Mouse (Mus musculus): ENCODE results near the gene Ppp2r5b.

Gene Ppp2r5b

DNA sequence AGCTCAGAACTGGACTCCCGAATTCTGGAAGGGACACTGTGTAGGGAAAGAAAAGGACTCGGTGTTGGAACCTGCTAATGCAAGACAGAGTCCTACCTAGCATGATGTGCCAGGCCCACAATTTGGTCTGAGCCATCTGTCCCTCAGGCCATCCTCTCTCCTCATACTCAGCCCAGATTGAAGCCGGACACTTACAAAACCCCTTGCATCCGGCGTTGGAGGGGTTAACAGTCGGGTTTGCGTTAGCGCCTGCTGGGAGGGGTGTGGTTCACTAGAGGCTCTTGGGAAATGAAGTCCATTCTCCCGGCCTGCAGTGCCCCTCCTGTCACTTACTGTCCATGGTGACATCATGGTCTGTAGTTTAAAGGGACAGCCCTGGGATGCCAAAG lies 375 bp upstream of the Ppp2r5b start:
- peak; percentile 92 for DNase-seq (ENCODE audit: low read depth, low spot score)

DNA sequence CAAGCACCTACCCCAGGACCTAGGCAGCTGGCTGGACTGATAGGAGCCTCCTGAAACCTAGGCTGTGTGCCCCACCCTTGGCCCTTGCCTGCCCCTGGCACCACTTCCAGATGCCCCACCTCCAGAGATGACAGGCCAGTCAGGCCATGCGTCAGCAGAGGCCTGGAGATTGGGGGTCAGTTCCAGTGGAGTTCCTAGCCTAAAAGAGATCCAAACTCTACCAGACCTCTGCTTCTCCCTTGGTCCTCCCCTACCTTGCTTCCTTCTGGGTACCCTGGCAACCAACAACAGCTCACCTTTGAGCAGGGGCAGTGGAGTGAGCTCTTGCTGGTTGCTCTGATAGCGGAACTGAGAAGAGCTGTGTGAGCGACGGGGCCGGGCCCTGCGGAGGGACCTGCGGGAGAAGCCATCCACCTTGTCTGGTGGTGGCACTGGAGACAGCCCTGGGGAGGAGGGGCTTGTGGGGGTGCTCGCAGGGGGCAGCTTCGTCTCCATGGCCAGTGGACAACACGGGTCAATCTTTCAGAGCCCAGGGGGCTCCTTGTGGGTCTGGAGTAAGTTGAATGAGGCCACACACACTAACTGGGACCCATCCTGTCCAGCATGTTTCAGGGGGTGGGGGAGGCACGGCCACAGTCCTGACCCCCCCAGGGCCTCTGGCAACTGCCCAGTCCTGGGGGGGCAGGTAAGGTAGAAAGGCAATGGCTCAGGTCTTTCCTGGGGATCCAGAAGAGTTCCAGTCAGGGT lies 1.2 kb downstream of the Ppp2r5b start:
- no peak for DNase-seq (ENCODE audit: low read depth, low spot score)

DNA sequence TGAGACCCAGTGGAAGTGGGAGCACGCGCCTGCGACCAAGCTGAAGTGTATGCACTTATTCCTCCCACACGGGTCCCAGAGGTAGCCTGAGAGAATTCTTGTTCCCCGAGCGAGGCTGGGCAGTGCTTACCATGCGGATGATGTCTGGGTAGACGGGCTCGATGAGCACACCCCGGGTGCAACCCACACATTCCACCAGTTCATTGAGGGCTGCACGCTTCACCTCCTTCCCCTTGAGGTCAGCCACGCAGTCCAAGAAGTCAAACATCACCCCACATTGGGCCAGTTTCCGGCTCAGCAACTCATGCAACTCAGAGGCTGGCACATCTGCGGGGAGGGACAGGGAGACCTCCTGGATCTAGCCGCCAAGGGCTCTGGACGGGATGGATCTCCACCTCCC lies 2.0 kb downstream of the Ppp2r5b start:
- DNase-seq (ENCODE audit: low read depth, low spot score): no peak

DNA sequence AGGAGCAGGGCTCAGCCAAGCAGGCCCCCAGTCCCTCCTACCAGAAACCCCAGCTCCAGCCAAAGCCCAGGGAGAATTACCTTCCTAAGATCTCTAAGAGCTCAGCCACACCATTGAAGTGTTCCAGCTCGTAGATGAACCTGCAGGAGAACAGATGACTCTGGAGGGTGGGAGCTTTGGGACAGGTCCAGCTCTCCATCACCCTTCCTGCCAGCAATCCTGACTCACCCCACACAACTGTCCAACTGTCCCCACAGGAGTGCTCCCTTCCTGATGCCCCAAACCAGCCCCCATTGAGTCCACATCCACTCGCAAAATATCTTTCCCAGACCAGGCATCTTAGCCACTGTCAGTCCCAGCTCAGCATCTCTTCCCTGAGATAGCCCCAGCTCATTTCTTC lies 4.6 kb downstream of the Ppp2r5b start:
- no peak for DNase-seq (ENCODE audit: low read depth, low spot score)

DNA sequence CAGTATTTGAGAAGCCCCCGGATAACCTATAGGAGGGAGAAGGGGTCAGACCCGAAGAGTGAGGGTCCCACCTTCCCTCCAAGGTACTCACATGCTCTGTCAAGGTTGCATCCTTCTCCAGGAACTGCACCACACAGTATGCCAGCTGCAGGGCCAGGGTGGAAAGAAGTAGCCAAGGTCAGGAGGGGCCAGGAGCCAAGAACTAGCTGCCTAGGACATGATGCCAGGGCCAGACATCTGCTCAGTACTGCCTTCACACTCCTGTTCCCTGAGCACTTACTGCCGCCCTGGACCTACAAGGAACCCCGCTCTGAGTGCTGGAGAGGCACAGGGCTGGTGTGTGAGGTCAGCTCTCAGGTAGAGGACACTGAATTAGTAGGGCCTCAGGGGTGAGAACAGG lies 5.3 kb downstream of the Ppp2r5b start:
- DNase-seq (ENCODE audit: low read depth, low spot score): no peak

DNA sequence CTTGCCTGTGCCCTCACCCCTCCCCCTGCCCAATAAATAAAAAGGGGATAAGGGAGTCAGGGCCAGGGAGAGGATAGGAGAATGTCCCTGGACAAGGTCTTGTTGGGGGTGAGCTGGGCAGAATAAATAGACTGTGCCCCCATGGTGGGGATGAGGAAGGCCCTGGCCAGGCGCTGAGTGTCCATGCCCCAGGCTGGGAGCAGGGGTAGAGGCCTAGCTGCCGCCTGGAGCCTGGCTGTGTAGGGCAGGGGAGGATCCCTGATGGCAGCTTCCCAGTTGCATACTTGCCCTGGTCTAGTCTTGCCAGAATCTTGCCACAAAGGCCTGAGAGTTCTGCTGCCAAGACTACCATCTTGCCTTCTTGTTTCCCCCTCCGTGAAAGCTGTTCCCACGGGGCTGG lies 7.8 kb downstream of the Ppp2r5b start:
- DNase-seq (ENCODE audit: low read depth, low spot score): no peak

DNA sequence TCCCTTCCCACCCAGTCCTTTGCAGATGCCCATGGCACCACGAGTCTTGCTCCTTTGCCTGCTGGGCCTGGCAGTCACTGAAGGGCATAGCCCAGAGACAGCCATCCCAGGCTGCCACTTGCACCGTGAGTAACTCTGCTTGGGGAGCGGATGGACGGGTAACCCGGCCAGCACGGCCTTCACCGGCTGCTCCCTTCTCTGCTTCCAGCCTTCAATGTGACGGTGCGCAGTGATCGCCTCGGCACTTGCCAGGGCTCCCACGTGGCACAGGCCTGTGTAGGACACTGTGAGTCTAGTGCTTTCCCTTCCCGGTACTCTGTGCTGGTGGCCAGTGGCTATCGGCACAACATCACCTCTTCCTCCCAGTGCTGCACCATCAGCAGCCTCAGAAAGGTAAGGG lies 8.9 kb downstream of the Ppp2r5b start:
- DNase-seq (ENCODE audit: low read depth, low spot score): no peak

DNA sequence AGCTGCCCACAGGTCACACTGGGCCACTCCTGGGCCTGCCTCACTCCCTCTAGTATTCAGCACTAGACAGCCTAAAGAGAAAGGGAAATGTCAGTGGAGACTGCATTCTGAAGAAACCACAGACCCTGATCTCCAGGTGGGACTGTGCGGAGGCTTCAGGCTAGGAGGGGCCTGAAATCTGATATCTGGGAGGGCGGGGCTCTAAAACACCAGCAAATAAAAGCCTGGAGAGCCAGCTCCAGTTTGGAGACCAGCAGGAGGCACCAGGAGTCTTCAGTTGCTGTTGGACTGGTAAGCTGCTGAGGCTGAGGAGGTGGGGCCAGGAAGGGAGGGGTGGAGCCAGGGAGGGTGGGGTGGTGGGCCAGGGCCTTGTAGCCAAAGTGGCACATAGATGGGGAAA lies 9.5 kb downstream of the Ppp2r5b start, which contains the start of gene Gpha2:
TSS of gene Gpha2 (plus strand) at position 246 of the 400 bp plus-strand sequence.
- no peak for DNase-seq (ENCODE audit: low read depth, low spot score)

DNA sequence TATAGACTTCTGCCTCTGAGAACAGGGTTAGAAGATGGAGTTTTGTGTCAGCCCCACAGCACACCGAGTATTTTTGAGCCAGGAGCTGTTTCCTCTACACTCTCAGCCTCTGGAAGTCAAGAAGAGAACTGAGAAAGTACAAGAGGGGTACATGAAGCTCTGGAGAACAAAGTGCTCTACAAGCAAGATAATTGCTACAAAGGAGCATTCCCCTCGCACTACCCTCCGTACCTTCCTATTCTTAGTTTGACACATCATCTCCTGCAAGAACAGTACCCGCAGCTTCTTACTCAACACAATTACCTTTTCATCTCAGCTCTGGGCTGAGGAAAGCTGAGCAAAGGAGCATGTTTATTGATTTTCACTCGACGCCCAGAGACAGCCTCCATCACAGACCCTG lies 17.1 kb downstream of the Ppp2r5b start:
- no peak for DNase-seq (ENCODE audit: low read depth, low spot score)

DNA sequence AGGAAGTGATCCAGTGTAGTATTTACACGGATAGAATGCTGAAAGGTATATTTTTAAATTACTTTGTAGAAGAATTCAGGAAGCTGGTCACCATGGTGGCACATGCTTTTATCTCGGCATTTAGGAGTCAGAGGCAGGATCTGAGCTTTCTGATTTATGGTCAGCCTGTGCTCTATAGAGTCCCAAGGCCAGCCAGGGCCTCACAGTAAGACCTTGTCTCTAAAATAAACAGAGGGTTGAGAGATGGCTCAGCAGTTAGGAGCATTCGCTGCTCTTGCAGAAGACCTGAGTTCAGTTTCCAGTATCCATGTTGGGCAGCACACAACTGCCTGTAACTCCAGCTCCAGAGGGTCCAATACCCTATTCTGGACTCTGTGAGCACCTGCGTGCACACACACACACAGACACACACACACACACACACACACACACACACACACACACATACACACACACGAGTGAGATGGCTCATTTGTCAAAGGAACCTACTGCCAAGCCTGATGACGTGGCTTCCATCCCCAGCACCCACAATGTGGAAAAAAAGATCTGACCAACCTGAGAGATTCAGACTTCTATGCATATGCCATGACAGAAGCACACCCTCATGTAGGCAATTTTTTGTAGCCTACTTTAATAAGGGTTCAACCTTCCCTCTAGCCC lies 19.5 kb downstream of the Ppp2r5b start:
- no peak for DNase-seq (ENCODE audit: low read depth, low spot score)

DNA sequence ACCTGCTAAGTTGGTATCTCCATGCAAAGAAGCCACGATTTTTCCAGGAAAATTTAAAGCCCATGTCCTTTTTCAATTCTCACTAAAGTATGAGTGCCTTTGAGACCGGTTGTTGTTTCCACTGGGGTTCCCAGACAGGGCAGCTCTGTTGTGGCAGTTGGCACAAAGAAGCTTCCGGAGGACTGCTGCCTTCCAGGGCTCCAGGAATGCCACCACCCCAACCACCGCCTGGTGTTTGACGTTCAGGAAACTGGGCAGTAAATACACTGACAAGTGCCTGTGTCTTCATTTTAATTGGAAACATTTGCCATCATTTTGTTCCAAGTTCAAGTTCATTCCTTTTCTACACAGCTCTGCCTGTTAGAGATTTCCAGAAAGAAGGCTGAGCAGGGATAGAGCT lies 29.0 kb downstream of the Ppp2r5b start:
- no peak for DNase-seq (ENCODE audit: low read depth, low spot score)

DNA sequence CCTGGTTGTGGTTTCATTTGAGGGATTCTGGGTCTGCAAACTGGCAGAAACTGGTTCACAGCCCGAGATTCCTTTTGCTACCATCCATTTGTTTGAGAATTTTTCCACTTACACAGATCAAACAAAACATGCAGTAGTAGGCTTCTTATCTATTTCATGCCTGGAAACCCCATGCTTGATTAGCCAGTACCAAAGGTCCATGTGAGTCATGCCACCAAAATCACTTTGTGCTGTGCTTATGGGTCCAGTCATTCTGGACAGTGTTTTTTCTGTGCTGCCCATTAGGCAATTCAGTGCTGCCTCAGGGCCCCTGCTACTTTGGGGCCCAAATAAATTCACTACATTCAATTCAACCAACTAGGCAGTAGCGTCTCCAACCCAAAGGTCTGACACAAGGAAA lies 31.4 kb downstream of the Ppp2r5b start:
- no peak for DNase-seq (ENCODE audit: low read depth, low spot score)

DNA sequence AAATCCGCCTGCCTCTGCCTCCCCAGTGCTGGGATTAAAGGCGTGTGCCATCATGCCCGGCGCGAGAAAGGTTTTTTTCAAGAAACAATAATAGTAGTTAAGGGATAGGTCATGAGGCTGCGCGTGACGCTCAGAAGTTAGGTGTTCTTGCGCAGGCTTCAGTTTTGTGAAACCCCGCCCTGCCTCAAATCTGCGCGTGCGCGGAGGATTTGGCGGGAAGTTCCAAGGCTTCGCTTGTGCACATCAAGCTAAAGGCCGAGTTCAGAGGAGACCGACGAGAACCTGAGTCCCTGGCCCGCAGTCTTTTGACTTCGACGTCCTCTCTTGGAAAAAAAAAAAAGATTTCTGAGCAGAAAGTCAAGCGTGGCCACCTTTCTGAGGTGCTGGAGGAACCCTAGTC lies 51.5 kb downstream of the Ppp2r5b start, which contains the start of gene Majin:
TSS of gene Majin (plus strand) at position 258 of the 400 bp plus-strand sequence.
- DNase-seq (ENCODE audit: low read depth, low spot score): no peak

DNA sequence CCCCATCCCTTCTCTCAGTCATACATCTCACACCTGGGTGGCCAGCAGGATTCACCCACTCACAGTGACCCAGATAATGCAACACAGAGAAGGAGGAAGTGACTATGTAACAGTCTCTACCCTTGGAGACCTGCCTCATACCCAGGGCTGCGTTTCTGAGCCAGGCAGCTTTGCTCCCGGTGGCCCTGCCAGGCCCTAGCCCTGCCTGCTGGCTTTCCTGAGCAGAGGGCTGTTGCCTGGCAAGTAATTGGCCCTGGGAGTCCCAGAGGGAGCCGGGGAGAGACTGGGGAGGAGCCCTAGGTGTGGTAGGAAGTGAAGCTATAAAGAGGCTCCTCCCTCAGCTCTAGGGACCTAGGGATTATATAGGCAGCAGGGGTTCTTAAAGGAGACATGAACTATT lies 53.1 kb downstream of the Ppp2r5b start:
- DNase-seq (ENCODE audit: low read depth, low spot score): no peak

DNA sequence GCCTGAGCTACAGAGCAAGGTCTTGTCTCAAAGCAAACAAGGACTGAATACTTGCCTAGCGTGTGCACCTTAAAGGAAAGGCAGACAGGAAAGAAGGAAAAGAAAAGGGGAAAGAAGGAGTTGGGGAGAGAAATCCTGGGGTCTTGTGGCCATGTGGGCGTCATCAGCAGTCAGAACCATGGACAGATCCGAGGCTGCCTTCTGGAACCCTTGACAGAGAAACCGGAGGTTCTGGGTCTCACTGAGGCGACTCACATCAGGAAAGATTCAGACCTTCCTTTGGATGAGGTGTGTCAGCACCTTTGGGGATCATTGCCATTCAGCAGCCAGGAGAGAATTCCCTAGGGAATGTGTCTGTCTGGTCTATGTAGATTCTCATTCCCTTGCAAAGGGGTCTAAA lies 54.0 kb downstream of the Ppp2r5b start:
- DNase-seq (ENCODE audit: low read depth, low spot score): peak; percentile 25

DNA sequence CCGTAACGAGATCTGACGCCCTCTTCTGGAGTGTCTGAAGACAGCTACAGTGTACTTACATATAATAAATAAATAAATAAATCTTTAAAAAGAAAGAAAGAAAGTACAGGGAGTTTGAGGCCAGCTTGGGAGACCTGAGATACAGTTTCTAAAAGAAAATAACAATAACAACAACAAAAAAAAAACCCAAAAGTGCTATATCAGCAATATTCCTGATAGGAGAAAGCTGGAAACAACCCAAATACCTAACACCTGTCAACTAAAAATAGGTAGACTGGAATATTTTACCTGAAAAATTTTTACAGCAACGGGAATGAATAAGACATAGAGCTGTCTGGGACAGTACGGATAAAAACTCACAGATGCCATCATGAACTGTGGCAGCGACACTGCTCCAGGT lies 56.9 kb downstream of the Ppp2r5b start:
- DNase-seq (ENCODE audit: low read depth, low spot score): no peak
